Mouse (Mus musculus) mouse trophoblast stem cell (cell line): ENCODE results near the gene Uckl1.

ENCODE experiments used
- in situ Hi-C, 2 experiments: fragments of 300-500 bp; cut with MseI, MboI; formaldehyde crosslinking; loops; 2 replicates in 1 of 2; 3 replicates in 1 of 2; pipeline ENCODE4 v1.15.1; 2025

The Uckl1 gene

DNA sequence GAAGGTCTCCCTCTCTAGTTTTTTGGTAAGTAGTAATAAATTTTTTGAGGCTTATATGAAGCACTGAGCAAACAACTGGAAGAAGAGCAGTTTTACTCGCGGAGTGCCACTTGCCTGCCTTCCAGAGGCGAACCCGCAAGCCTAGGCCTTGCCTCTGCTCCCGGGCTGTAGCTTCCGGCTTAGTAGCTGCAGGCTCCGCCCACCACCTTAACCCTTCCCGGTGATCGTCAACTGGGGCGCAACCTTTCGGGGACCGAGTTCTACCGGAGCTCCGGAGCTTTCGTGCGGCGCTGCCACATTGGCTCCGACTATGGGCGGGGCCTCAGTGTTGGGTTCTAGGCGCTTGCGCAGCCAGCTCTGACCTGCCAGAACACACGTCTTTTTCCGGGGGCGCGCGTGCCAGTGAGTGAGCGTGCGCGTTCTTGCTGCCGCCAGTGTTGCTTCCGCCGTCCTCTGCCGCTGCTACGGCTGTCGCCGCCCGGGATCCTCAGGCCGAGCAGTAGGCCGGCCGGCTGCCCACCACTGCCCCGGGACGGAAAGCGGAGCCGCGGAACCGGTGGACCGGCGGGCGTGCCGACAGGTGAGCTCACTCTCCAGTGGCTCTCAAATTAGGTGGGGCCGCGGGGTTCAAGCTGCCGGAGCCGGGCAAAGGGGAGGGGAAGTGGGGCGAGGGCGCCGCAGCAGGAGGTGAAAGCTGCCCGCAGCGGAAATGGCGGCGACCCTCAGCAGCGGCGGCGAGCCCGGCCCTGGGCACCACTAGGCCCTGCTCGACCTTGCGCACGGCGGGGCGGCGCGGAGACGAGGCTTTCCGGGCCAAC is 64.4 kb downstream of the Uckl1 start, which contains the start of gene Dnajc5:
TSS of gene Dnajc5 (plus strand) at position 368 of the 818 bp plus-strand sequence.
- in situ Hi-C loops, result no loop called here

DNA sequence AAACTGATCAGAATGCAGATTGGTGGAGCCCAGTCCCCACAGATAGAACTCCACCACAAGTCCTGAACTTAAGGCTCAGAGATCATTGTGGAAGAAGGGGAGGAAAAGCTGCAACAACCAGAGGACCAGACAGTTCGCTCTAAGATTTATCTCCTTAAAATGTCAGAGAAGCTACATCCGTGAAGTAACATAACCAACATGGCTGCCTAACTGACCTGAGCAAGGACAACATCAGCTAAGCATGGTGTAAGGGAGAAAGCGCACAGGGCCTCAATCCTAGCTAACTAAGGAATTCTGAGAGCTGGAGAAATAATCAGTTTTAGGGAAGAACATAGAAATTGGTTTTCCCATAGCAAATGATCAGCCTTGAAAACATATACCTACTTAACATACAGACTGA is 65.5 kb downstream of the Uckl1 start:
- in situ Hi-C loops, result no loop called here
